Mouse (Mus musculus): Measurements from ENCODE around the gene Ptgr1. TPM values are rescaled to one million over a fixed set of nuclear protein-coding genes. Genes with fewer than 3 reads are reported as not detected.

The Ptgr1 gene
- polyA plus RNA-seq, 1 experiment from 2014 or later, result 24.5 TPM

DNA sequence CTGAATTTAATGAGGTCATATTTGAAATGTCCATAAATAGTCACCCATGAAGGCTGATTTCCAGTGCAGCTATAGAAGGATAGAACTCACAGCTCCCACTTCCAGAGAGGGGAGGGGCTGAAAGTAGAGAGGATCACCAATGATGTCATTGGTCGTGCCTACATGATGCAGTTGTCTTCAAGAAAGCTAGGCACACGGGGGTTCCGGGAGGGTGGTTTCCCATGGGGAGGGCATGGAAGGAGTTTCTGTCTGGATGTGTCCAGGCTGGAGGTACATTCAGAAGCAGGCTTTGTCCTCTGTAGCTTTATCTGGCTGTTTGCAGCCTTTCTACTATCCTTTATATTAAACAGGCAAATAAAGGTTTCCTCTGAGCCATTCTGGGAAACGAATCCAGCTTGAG lies 38.5 kb downstream of the Ptgr1 start:
- peaks cover 13% of the 10 kb centered on the region for H3K27me3 ChIP-seq
- 82% methylated on average over 4 of the region's 4 CpGs for WGBS
- no peak overlapping the region for H3K27ac ChIP-seq
- H3K36me3 ChIP-seq, result peaks cover 6% of the 10 kb centered on the region; the same call in 1 of the 2 replicates
- no peak for ATAC-seq (ENCODE audit: insufficient number of reproducible peaks, insufficient read depth, low FRiP score, low TSS enrichment, low read depth)
- H3K4me2 ChIP-seq, result no peak overlapping the region
- H3K9me3 ChIP-seq, result no peaks in the 10 kb centered on the region
- no peak overlapping the region for H3K4me3 ChIP-seq (replicated peaks)
- H3K9ac ChIP-seq (replicated peaks), result no peak overlapping the region
- peaks cover 9% of the 10 kb centered on the region for H3K4me1 ChIP-seq (replicated peaks)

DNA sequence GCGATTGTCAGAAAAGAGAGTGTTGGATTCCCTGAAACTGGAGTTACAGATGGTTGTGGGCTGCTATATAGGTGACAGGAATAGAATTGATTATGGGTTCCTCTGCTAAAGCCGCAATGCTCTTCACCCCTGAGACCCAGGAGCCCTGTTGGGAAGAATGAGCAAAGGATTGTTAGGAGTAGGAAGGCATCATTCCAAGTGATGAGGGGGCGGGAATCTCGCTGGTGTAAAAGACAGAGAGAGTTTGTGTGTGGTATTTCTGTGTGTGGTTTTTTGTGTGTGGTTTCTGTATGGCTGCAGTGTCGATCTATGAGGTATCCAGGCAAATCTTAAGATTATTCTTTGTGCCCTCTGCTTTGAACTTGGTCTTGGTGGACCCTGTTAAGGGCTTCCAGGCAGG lies 42.2 kb downstream of the Ptgr1 start:
- Histone ChIP-seq H3K9ac (replicated peaks) (peak overlapping the region; percentile 76; the same call in 1 of the 2 replicates), H3K4me3 (replicated peaks) (peak overlapping the region; percentile 74; the same call in 1 of the 2 replicates), H3K4me2 (peak overlapping the region; percentile 86), H3K36me3 (no peaks in the 10 kb centered on the region; the same call in 1 of the 2 replicates), H3K27ac (no peak overlapping the region), H3K4me1 (replicated peaks) (peaks cover 16% of the 10 kb centered on the region), H3K9me3 (no peaks in the 10 kb centered on the region), H3K27me3 (peaks cover 13% of the 10 kb centered on the region)
- 65% methylated on average over 5 of the region's 5 CpGs for WGBS
- no peak for ATAC-seq (ENCODE audit: insufficient number of reproducible peaks, insufficient read depth, low FRiP score, low TSS enrichment, low read depth)

DNA sequence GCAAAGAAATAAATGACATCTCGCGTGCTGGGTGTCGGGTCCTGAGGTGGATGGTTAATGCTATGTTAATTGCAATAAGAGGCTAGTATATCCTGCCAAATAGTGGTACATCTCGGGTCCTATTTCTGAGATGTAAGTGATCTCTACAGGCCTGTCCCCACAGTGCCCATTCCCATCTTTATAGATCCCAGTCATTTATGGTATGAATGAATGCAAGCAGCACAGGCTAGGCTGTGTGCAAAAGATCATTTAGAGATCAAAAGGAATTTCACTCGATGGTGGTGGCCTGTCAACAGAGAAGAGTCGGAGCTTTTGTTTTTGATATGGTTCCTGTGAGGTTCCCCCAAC lies 42.7 kb downstream of the Ptgr1 start:
- Histone ChIP-seq H3K27ac (no peak overlapping the region), H3K4me3 (replicated peaks) (peak overlapping the region; percentile 74), H3K9me3 (no peaks in the 10 kb centered on the region), H3K4me2 (peak overlapping the region; percentile 86), H3K9ac (replicated peaks) (peak overlapping the region; percentile 76; the same call in 1 of the 2 replicates), H3K36me3 (no peaks in the 10 kb centered on the region; the same call in 1 of the 2 replicates), H3K27me3 (peaks cover 13% of the 10 kb centered on the region), H3K4me1 (replicated peaks) (peaks cover 16% of the 10 kb centered on the region)
- no peak for ATAC-seq (ENCODE audit: insufficient number of reproducible peaks, insufficient read depth, low FRiP score, low TSS enrichment, low read depth)
- 24% methylated on average over 6 of the region's 6 CpGs for WGBS

DNA sequence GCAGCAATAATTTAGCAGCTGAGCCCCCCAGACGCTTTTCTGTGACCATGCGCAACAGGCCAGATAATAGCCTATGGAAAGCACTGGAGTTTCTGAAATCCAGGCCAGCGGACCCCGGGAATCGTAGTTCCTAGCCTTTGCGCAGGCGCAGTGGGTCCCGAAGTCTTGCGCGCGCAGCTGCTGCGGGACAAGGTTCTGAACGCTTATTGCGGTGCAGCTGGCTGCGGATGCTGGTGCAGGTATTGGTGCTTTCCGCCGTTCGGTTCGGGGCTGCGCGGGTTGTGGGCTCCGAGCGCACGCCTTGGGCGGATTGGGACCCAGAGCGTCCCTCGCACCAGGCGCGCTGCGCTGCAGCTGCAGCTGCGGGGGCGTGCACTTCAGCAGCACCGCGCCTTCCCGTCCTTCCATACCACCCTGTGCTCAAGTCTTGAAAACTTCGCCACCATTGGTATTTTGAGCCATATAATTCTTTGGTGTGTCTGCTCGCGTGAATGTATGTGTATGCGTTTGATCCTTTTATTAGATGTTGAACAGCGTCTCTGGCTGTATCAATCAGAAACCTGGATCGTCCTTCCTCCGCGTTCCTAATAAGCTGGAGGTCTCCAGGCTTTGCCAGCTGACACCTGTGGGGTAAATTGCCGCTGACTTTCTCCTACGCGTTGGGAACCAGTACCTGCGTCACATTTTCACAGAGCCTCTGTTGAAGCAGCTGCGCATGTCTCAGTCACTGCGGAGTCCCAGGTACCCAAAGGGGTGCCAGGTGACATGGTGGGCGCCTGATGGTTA lies 43.3 kb downstream of the Ptgr1 start, which contains the start of gene Zkscan16:
Gene Zkscan16, plus strand, starts transcription at position 209 of the 786 bp plus-strand sequence.
- H3K27me3 ChIP-seq, result peaks cover 13% of the 10 kb centered on the region
- H3K27ac ChIP-seq, result peak within 1 kb of the TSS; percentile 69; the same call in 1 of the 2 replicates
- no peaks in the 10 kb centered on the region; the same call in 1 of the 2 replicates for H3K36me3 ChIP-seq
- peaks cover 16% of the 10 kb centered on the region for H3K4me1 ChIP-seq (replicated peaks)
- peak within 1 kb of the TSS; percentile 74 for H3K4me3 ChIP-seq (replicated peaks)
- 2% methylated on average over 50 of the region's 50 CpGs for WGBS
- no peaks in the 10 kb centered on the region for H3K9me3 ChIP-seq
- H3K9ac ChIP-seq (replicated peaks), result peak within 1 kb of the TSS; percentile 76
- peak; percentile 79 for ATAC-seq (ENCODE audit: insufficient number of reproducible peaks, insufficient read depth, low FRiP score, low TSS enrichment, low read depth)
- peak within 1 kb of the TSS; percentile 86 for H3K4me2 ChIP-seq

DNA sequence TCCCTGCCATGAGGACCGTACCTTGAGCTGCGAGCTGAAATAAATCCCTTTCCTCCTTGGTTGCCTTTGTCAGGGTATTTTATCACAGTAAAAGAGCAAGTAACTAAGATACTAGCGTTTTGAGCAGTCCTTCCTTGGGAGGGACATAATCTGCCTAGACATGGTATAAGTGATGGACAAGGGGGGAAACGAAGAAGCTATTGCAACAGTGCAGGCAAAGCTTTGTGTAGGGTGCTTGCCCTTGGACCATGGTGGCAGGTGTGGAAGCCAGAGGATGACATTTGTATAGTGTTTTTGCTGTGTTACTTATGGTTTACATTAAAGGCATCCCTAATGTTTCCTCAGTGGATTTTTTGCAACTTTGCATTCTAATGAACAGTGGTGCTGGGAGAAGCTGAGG lies 44.0 kb downstream of the Ptgr1 start:
- ATAC-seq (ENCODE audit: insufficient number of reproducible peaks, insufficient read depth, low FRiP score, low TSS enrichment, low read depth), result no peak
- Histone ChIP-seq H3K9me3 (no peaks in the 10 kb centered on the region), H3K4me3 (replicated peaks) (peak overlapping the region; percentile 74), H3K36me3 (no peaks in the 10 kb centered on the region; the same call in 1 of the 2 replicates), H3K9ac (replicated peaks) (0 out of 2 replicates have a peak overlapping the region, but pooled peaks have one; percentile 76), H3K27me3 (peaks cover 13% of the 10 kb centered on the region), H3K27ac (0 out of 2 replicates have a peak overlapping the region, but pooled peaks have one; percentile 7), H3K4me1 (replicated peaks) (peaks cover 16% of the 10 kb centered on the region), H3K4me2 (peak overlapping the region; percentile 86)
- 82% methylated on average over 4 of the region's 4 CpGs for WGBS

DNA sequence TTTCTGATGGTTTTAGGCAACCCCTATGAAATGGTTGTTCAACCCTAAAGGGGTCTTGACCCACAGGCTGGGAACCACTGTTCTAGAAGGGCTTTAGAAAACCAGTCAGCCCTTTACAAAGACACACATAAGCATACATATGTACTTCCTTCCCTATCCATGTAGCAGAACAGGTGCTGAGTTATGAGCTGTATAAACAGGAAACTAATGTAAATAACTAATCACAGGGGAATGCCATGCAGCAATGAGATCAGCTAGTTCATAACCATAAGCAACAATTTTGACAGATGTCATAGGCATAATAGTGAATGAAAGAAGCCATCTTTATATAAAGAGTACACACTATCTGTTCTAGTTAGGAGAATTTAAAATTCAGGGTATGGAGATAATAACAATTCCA lies 45.3 kb downstream of the Ptgr1 start:
- Histone ChIP-seq H3K9ac (replicated peaks) (no peak overlapping the region), H3K27ac (no peak overlapping the region), H3K4me1 (replicated peaks) (peaks cover 16% of the 10 kb centered on the region), H3K9me3 (no peaks in the 10 kb centered on the region), H3K4me2 (no peak overlapping the region), H3K36me3 (no peaks in the 10 kb centered on the region; the same call in 1 of the 2 replicates), H3K27me3 (peaks cover 13% of the 10 kb centered on the region), H3K4me3 (replicated peaks) (no peak overlapping the region)
- no peak for ATAC-seq (ENCODE audit: insufficient number of reproducible peaks, insufficient read depth, low FRiP score, low TSS enrichment, low read depth)

DNA sequence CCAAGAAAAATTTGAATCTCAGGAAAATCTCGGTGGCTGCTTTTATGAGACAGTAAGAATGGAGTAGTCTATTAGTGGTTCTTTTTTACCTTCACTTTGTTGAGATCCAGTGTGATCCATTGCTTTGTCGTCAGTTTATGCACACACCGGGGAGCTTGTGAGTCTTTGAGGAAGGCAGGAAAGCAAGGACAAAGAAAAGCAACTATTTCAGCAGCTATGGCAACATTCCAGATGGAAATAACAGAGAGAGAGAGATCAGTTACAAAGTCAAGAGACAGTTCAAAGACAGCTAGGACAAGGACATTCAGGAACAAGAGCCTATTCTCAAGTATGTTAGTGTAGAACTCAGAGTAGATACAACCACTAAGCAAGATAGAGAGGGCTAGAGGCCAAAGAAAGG lies 51.1 kb downstream of the Ptgr1 start:
- 78% methylated on average over 3 of the region's 3 CpGs for WGBS
- no peak overlapping the region for H3K4me2 ChIP-seq
- no peaks in the 10 kb centered on the region for H3K4me1 ChIP-seq (replicated peaks)

DNA sequence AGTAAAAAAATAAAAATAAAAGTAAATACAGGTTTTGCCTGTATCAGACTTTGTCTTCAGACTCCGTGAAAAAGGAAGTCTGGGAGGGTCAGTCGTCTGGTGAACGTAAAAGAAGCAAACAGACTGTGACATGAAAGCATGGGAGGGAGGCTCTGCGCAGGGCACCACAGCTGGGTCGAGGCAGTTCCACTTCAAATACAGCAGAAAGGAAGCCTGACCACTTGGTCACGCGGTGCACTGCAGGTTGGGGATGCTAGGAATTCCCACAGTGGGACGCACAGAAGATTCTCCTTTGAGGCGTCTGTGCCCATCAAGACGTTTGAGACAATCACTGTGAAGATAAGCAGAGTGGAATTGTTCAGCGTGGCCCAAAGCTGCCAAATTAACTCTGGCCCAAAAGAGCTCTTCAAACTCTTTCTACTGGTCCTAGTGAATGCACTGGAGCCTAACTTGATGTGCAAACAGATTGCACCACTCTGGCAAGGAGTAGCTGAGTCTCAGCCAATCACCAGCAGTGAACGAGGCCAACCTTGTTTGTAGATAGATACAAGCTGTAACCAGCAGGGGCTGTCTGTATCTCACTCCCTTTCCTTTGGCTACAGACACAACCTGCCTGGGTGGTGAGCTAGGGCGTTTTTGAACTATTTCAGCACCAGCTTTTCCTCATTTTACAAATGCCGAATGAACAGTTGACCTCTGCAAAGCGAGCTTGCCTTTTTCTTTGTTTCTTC lies 52.0 kb downstream of the Ptgr1 start:
- Histone ChIP-seq H3K27ac (no peak overlapping the region), H3K4me2 (no peak overlapping the region), H3K4me1 (replicated peaks) (no peaks in the 10 kb centered on the region), H3K9ac (replicated peaks) (no peak overlapping the region), H3K27me3 (no peaks in the 10 kb centered on the region), H3K36me3 (no peaks in the 10 kb centered on the region), H3K4me3 (replicated peaks) (no peak overlapping the region), H3K9me3 (no peaks in the 10 kb centered on the region)
- ATAC-seq (ENCODE audit: insufficient number of reproducible peaks, insufficient read depth, low FRiP score, low TSS enrichment, low read depth), result no peak
- 48% methylated on average over 15 of the region's 15 CpGs for WGBS

More for the DNA sequence above, 51.1 kb downstream of the Ptgr1 start:
- no peaks in the 10 kb centered on the region for H3K27me3 ChIP-seq
- no peak overlapping the region for H3K27ac ChIP-seq
- no peak for ATAC-seq (ENCODE audit: insufficient number of reproducible peaks, insufficient read depth, low FRiP score, low TSS enrichment, low read depth)
- no peaks in the 10 kb centered on the region for H3K36me3 ChIP-seq
- no peaks in the 10 kb centered on the region for H3K9me3 ChIP-seq
- no peak overlapping the region for H3K9ac ChIP-seq (replicated peaks)
- no peak overlapping the region for H3K4me3 ChIP-seq (replicated peaks)

DNA sequence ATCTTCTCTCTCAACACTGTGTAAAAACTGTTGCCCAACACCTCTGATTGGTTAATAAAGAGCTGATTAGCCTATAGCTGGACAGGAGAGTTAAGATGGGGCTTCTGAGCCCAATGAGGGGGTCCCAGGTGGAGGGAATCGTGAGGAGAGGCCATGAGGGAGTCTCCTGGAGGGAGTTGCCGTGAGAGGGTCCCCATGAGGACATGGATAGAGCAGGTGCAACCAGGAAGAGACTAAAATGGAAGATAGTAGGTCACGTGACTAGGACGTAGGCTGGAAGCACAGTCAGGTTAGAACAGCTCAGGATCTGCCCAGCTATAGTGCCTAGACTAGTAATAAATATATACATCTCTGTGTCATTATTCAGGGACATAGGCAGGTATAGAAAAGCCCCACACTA lies 52.6 kb downstream of the Ptgr1 start:
- Histone ChIP-seq H3K9ac (replicated peaks) (no peak overlapping the region), H3K36me3 (no peaks in the 10 kb centered on the region), H3K4me2 (no peak overlapping the region), H3K9me3 (no peaks in the 10 kb centered on the region), H3K4me3 (replicated peaks) (no peak overlapping the region), H3K4me1 (replicated peaks) (no peaks in the 10 kb centered on the region), H3K27me3 (no peaks in the 10 kb centered on the region), H3K27ac (no peak overlapping the region)
- ATAC-seq (ENCODE audit: insufficient number of reproducible peaks, insufficient read depth, low FRiP score, low TSS enrichment, low read depth), result no peak
- 84% methylated on average over 4 of the region's 4 CpGs for WGBS

DNA sequence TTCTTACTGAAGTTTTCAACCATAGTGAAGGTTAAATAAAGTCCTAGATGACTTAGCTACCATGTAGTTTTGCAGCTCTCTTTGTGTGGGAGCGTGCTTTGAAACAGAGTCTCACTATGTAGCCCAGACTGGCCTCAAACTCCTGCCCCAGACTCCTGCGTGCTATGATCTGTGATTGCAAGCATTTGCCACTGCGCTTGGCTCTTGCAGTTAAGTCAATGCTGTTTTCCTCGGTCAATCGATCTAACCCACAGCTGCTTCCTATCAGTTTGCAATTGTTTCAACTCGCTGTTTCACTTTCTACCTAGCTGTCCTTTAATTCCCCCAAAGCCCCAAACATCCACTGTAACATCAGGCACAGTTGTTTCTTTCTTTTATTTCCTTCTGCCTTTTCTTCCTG lies 54.4 kb downstream of the Ptgr1 start:
- Histone ChIP-seq H3K27ac (no peak overlapping the region), H3K4me3 (replicated peaks) (no peak overlapping the region), H3K4me1 (replicated peaks) (no peaks in the 10 kb centered on the region), H3K27me3 (no peaks in the 10 kb centered on the region), H3K9me3 (no peaks in the 10 kb centered on the region), H3K36me3 (no peaks in the 10 kb centered on the region), H3K9ac (replicated peaks) (no peak overlapping the region), H3K4me2 (no peak overlapping the region)
- ATAC-seq (ENCODE audit: insufficient number of reproducible peaks, insufficient read depth, low FRiP score, low TSS enrichment, low read depth), result no peak
- WGBS, result 62% methylated on average over 6 of the region's 6 CpGs

DNA sequence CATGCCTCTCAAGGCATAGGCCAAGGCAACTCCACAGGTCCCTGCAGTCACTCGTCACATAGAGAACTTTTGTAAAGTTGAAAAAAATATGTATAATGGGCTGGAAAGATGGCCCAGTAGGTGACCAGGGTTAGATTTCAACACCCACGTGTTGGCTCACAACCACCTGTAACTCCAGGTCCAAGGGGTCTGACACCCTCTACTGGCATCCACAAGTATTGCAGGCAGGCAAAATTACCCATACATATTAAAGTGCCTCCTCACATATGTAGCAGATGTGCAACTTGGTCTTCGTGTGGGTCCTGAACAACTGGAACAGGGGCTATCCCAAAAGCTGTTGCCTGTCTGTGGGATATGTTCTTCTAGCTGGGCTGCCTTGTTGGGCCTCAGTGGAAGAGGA lies 59.3 kb downstream of the Ptgr1 start:
- H3K36me3 ChIP-seq, result no peaks in the 10 kb centered on the region
- 65% methylated on average over 3 of the region's 3 CpGs for WGBS
- no peak overlapping the region for H3K4me3 ChIP-seq (replicated peaks)

More for the DNA sequence above, 59.3 kb downstream of the Ptgr1 start:
- H3K27ac ChIP-seq, result no peak overlapping the region
- no peaks in the 10 kb centered on the region for H3K4me1 ChIP-seq (replicated peaks)
- no peaks in the 10 kb centered on the region for H3K27me3 ChIP-seq
- no peak overlapping the region for H3K9ac ChIP-seq (replicated peaks)
- ATAC-seq (ENCODE audit: insufficient number of reproducible peaks, insufficient read depth, low FRiP score, low TSS enrichment, low read depth), result no peak
- no peak overlapping the region for H3K4me2 ChIP-seq
- H3K9me3 ChIP-seq, result peaks cover 4% of the 10 kb centered on the region; the same call in 1 of the 2 replicates
